Mouse (Mus musculus) embryonic facial prominence, embryonic 10.5 days (tissue): ENCODE results near the gene Cdkn2d. TPM values are rescaled to one million over a fixed set of nuclear protein-coding genes. Genes with fewer than 3 reads are reported as not detected.
"Not testable (repeated sequence)": the region's sequence is repeated elsewhere in the genome, so short reads cannot be mapped to it uniquely, and the experiment has no call there.

Source experiments
- DNase-seq: peaks from one replicate; pipeline ENCODE4 v3.0.0-alpha.2; 2017; ENCODE audit warnings: low spot score
- H3K27ac ChIP-seq: fragments of 300-500 bp; sonication (generic); replicated peaks from 2 replicates; pipeline ENCODE4 v1.5.1; 2016; ENCODE audit warnings: mild to moderate bottlenecking
- H3K27me3 ChIP-seq: fragments of 300-500 bp; sonication (generic); replicated peaks from 2 replicates; pipeline ENCODE4 v1.6.1; 2016; ENCODE audit warnings: low read depth, mild to moderate bottlenecking; ENCODE audit not compliant: poor library complexity, severe bottlenecking
- H3K36me3 ChIP-seq: fragments of 300-500 bp; sonication (generic); replicated peaks from 2 replicates; pipeline ENCODE4 v1.6.1; 2016; ENCODE audit warnings: mild to moderate bottlenecking, moderate library complexity
- H3K4me1 ChIP-seq: fragments of 300-500 bp; sonication (generic); 2 replicates; pipeline ENCODE4 v1.6.1; 2016
- H3K4me3 ChIP-seq: fragments of 300-500 bp; sonication (generic); 2 replicates; pipeline ENCODE4 v1.5.1; 2016; ENCODE audit warnings: mild to moderate bottlenecking, moderate library complexity
- H3K9me3 ChIP-seq: fragments of 300-500 bp; sonication (generic); 2 replicates; pipeline ENCODE4 v1.6.1; 2016; ENCODE audit warnings: mild to moderate bottlenecking
- WGBS: fragments of 180-500 bp; shearing (Covaris S2); methylation state at CpG from one replicate; pipeline ENCODE4 v1.1.7; 2016; 5-methylcytosine and 5-hydroxymethylcytosine counted together
- polyA plus RNA-seq: library from polyadenylated mRNA; unstranded; fragments of >200 nt; fragmentation: Nextera tagmentation; extraction: Ambion mirVana; gene quantifications from 2 replicates; pipeline ENCODE4 v1.2.1, GENCODE M21; 2016

Cdkn2d gene
- polyA plus RNA-seq, 1 experiment from 2014 or later = 45.1 TPM

DNA sequence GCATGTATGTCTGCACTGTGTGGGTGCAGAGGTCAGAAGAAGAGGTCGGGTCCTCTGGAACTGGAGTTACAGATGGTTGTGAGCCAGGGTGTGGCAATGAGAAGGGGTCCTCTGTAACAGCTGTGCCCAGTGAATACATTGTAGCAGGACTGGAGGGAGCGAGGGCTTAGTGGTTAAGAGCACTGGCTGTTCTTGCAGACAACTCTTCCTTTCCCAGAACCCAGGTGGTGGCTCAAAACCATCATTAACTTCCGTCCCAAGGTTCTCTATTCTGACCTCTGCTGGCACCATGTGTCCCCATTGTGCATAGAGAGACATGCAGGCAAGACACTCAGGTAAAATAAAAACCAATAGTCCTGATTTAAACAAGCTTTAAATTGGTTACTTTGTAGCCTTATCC lies 36.4 kb upstream of the Cdkn2d start:
- no peak for DNase-seq
- H3K9me3 ChIP-seq = no peaks in the 10 kb centered on the region
- WGBS = 78% methylated on average over 3 of the region's 3 CpGs
- H3K4me1 ChIP-seq = peaks cover 12% of the 10 kb centered on the region
- H3K27ac ChIP-seq = no peak overlapping the region
- no peaks in the 10 kb centered on the region for H3K27me3 ChIP-seq
- H3K36me3 ChIP-seq = peaks cover 36% of the 10 kb centered on the region
- H3K4me3 ChIP-seq = no peak overlapping the region

- Histone ChIP-seq H3K27me3 (no peaks in the 10 kb centered on the region), H3K4me1 (peaks cover 24% of the 10 kb centered on the region), H3K36me3 (peaks cover 25% of the 10 kb centered on the region), H3K9me3 (no peaks in the 10 kb centered on the region), H3K27ac (no peak overlapping the region), H3K4me3 (no peak overlapping the region)
- DNase-seq = no peak
- WGBS = 93% methylated on average over 11 of the region's 11 CpGs
Measured at GRCm38 (mm10) chr9:21324269-21324668, 33.1 kb upstream of the Cdkn2d start.

- H3K9me3 ChIP-seq, H3K4me3 ChIP-seq, H3K27me3 ChIP-seq, H3K27ac ChIP-seq, DNase-seq: not testable (repeated sequence)
- Histone ChIP-seq H3K4me1 (peaks cover 24% of the 10 kb centered on the region), H3K36me3 (peaks cover 25% of the 10 kb centered on the region)
- WGBS = 92% methylated on average over 8 of the region's 8 CpGs
Measured at GRCm38 (mm10) chr9:21322917-21323297, 31.7 kb upstream of the Cdkn2d start.

DNA sequence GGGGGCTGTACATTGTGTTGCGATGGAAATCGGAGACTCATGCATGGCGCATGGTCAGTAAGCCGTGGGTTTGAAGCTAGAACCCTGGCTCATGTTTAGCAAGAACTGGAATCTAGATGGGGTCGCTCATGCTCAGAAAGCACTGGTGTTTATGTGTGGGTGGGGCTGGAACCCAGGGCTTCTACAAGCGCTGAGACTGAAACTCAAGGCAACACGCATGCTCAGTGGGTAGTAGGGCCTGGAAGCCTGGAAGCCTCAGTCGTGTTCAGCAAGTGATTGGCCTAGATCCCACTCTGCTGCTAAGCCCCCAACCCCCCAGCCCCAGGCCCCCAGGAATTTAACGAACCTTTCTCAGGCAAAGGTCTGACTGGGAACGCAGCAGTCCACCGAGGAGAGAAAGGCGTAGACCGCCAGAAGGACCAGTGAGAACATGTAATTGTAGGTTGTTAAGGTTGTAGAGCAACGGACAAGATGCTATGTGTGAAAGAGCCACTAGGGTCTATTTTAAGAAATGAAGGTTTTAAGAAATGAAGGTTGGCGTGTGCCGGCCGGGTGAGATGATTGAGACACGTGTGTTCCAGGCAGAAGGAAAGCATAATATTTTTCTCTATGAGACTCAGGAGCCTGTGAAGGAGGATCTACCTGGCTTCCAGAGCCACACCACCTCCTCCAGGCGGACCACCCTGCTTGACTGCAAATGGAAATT lies 31.2 kb upstream of the Cdkn2d start:
- Histone ChIP-seq H3K4me3 (peak overlapping the region; percentile 89), H3K27me3 (no peaks in the 10 kb centered on the region), H3K4me1 (peaks cover 24% of the 10 kb centered on the region), H3K9me3 (no peaks in the 10 kb centered on the region), H3K27ac (no peak overlapping the region), H3K36me3 (peaks cover 25% of the 10 kb centered on the region)
- 88% methylated on average over 19 of the region's 19 CpGs for WGBS
- DNase-seq = no peak

GRCm38 (mm10) chr9:21321513-21321835 lies 30.3 kb upstream of the Cdkn2d start:
- peak; percentile 23 for DNase-seq
- Histone ChIP-seq H3K9me3 (no peaks in the 10 kb centered on the region), H3K27me3 (no peaks in the 10 kb centered on the region), H3K36me3 (peaks cover 22% of the 10 kb centered on the region), H3K4me1 (peaks cover 24% of the 10 kb centered on the region), H3K27ac (peak overlapping the region; percentile 88), H3K4me3 (peak overlapping the region; percentile 89)
- WGBS = 15% methylated on average over 6 of the region's 6 CpGs

GRCm38 (mm10) chr9:21320619-21321512 lies 29.7 kb upstream of the Cdkn2d start, which contains the start of gene Slc44a2:
Gene Slc44a2 (plus strand): TSS chr9:21320698.
- under 1% methylated on average over 52 of the region's 52 CpGs for WGBS
- H3K27me3 ChIP-seq = no peaks in the 10 kb centered on the region
- peak within 1 kb of the TSS; percentile 89 for H3K4me3 ChIP-seq
- DNase-seq = peak; percentile 94
- no peaks in the 10 kb centered on the region for H3K9me3 ChIP-seq
- peaks cover 24% of the 10 kb centered on the region for H3K4me1 ChIP-seq
- peak within 1 kb of the TSS; percentile 88 for H3K27ac ChIP-seq
- peaks cover 18% of the 10 kb centered on the region for H3K36me3 ChIP-seq

GRCm38 (mm10) chr9:21320280-21320618 lies 29.0 kb upstream of the Cdkn2d start:
- peaks cover 27% of the 10 kb centered on the region for H3K4me1 ChIP-seq
- H3K27me3 ChIP-seq = no peaks in the 10 kb centered on the region
- WGBS = 23% methylated on average over 4 of the region's 4 CpGs
- peaks cover 12% of the 10 kb centered on the region for H3K36me3 ChIP-seq
- DNase-seq = no peak
- H3K9me3 ChIP-seq = no peaks in the 10 kb centered on the region
- H3K4me3 ChIP-seq = peak overlapping the region; percentile 89
- peak overlapping the region; percentile 88 for H3K27ac ChIP-seq

- H3K27me3 ChIP-seq = no peaks in the 10 kb centered on the region
- H3K27ac ChIP-seq = no peak overlapping the region
- peaks cover 5% of the 10 kb centered on the region for H3K36me3 ChIP-seq
- DNase-seq = no peak
- no peak overlapping the region for H3K4me3 ChIP-seq
- WGBS = 92% methylated on average over 4 of the region's 4 CpGs
- no peaks in the 10 kb centered on the region for H3K9me3 ChIP-seq
- peaks cover 27% of the 10 kb centered on the region for H3K4me1 ChIP-seq
Measured at GRCm38 (mm10) chr9:21319503-21319902, 28.3 kb upstream of the Cdkn2d start.

DNA sequence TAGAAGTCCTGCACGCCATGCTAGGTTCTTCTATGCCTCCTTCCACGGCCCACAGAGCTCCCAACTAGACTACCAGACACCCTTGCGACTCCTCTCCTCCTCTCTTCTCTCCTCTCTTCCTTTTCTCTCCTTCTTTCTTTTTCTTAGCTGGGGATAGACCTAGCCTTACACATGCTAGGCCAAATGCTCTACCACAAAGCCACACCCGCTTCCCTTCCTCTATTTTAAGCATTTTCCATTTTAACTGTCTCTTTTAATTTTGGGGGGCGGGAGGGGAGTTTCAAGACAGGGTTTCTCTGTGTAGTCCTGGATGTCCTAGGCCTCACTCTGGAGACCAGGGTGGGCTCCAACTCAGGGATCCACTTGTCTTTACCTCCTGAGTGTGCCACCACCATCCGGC lies 27.6 kb upstream of the Cdkn2d start:
- H3K9me3 ChIP-seq = no peaks in the 10 kb centered on the region
- H3K27me3 ChIP-seq = no peaks in the 10 kb centered on the region
- no peaks in the 10 kb centered on the region for H3K36me3 ChIP-seq

DNA sequence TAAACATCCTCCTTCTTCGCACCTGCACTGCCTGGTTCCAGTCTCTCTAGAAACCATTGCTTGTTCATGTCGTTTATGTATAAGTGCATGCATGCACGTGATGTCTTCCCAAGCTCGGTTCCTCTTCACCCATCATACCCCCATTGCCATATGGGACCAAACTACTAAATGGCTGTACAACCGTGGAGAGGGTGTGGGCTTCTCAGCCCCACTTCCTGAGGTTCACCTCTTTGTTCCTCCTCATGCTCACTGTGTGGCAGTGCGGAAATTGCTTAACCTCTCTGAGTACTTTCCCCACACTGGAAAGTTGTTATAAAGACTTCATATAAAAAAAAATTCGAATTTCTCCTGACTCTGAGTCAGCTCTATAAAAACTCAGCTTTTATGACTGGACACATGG lies 25.5 kb upstream of the Cdkn2d start:
- no peak overlapping the region for H3K4me3 ChIP-seq
- peaks cover 24% of the 10 kb centered on the region for H3K4me1 ChIP-seq
- 76% methylated on average over 7 of the region's 7 CpGs for WGBS
- no peak for DNase-seq
- no peaks in the 10 kb centered on the region for H3K36me3 ChIP-seq
- H3K9me3 ChIP-seq = no peaks in the 10 kb centered on the region
- H3K27me3 ChIP-seq = peaks cover 13% of the 10 kb centered on the region
- no peak overlapping the region for H3K27ac ChIP-seq

More for the DNA sequence above, 27.6 kb upstream of the Cdkn2d start:
- WGBS = 90% methylated on average over 6 of the region's 6 CpGs
- H3K27ac ChIP-seq = no peak overlapping the region
- peaks cover 27% of the 10 kb centered on the region for H3K4me1 ChIP-seq
- H3K4me3 ChIP-seq = no peak overlapping the region
- no peak for DNase-seq

GRCm38 (mm10) chr9:21315421-21315820 lies 24.2 kb upstream of the Cdkn2d start:
- peaks cover 24% of the 10 kb centered on the region for H3K27me3 ChIP-seq
- WGBS = 57% methylated on average over 5 of the region's 5 CpGs
- no peak overlapping the region for H3K4me3 ChIP-seq
- no peak for DNase-seq
- peaks cover 12% of the 10 kb centered on the region; the same call in 1 of the 2 replicates for H3K4me1 ChIP-seq
- H3K36me3 ChIP-seq = no peaks in the 10 kb centered on the region
- no peaks in the 10 kb centered on the region for H3K9me3 ChIP-seq
- H3K27ac ChIP-seq = no peak overlapping the region

GRCm38 (mm10) chr9:21314367-21315140 lies 23.3 kb upstream of the Cdkn2d start:
- H3K4me1 ChIP-seq = peaks cover 8% of the 10 kb centered on the region; the same call in 1 of the 2 replicates
- H3K9me3 ChIP-seq = no peaks in the 10 kb centered on the region
- no peak for DNase-seq
- no peak overlapping the region for H3K27ac ChIP-seq
- H3K4me3 ChIP-seq = no peak overlapping the region
- peaks cover 25% of the 10 kb centered on the region for H3K27me3 ChIP-seq
- 93% methylated on average over 9 of the region's 9 CpGs for WGBS
- no peaks in the 10 kb centered on the region for H3K36me3 ChIP-seq
